Mouse (Mus musculus): ENCODE data around the gene Atf6b. TPM values are rescaled to one million over a fixed set of nuclear protein-coding genes. Genes with fewer than 3 reads are reported as not detected.

Gene Atf6b
- polyA plus RNA-seq, 1 experiment from 2014 or later: 106 TPM

GRCm38 (mm10) chr17:34611050-34611449, 35.9 kb upstream of the Atf6b start:
- peaks cover 59% of the 10 kb centered on the region for H3K36me3 ChIP-seq
- no peaks in the 10 kb centered on the region for H3K9me3 ChIP-seq
- 95% methylated on average over 8 of the region's 8 CpGs for WGBS
- ATAC-seq (ENCODE audit: insufficient number of reproducible peaks, insufficient read depth, low FRiP score, low TSS enrichment, low read depth): no peak
- peaks cover 22% of the 10 kb centered on the region for H3K4me1 ChIP-seq
- H3K27me3 ChIP-seq: no peaks in the 10 kb centered on the region
- H3K4me3 ChIP-seq: no peak overlapping the region
- no peak overlapping the region for H3K9ac ChIP-seq
- no peak overlapping the region for H3K27ac ChIP-seq
- H3K4me2 ChIP-seq: no peak overlapping the region

GRCm38 (mm10) chr17:34613054-34613645, 33.8 kb upstream of the Atf6b start:
- Histone ChIP-seq H3K27me3 (no peaks in the 10 kb centered on the region), H3K4me1 (peaks cover 6% of the 10 kb centered on the region; the same call in 1 of the 2 replicates), H3K4me2 (no peak overlapping the region), H3K4me3 (no peak overlapping the region), H3K9me3 (no peaks in the 10 kb centered on the region), H3K9ac (no peak overlapping the region), H3K36me3 (peaks cover 71% of the 10 kb centered on the region), H3K27ac (no peak overlapping the region)
- WGBS: 83% methylated on average over 11 of the region's 11 CpGs
- no peak for ATAC-seq (ENCODE audit: insufficient number of reproducible peaks, insufficient read depth, low FRiP score, low TSS enrichment, low read depth)

GRCm38 (mm10) chr17:34613830-34614229, 33.1 kb upstream of the Atf6b start:
- no peak overlapping the region for H3K4me3 ChIP-seq
- no peak for ATAC-seq (ENCODE audit: insufficient number of reproducible peaks, insufficient read depth, low FRiP score, low TSS enrichment, low read depth)
- 0 out of 2 replicates have a peak overlapping the region, but pooled peaks have one; percentile 11 for H3K9ac ChIP-seq
- H3K9me3 ChIP-seq: no peaks in the 10 kb centered on the region
- peaks cover 71% of the 10 kb centered on the region for H3K36me3 ChIP-seq
- peaks cover under 1% of the 10 kb centered on the region; the same call in 1 of the 2 replicates for H3K4me1 ChIP-seq
- H3K27ac ChIP-seq: no peak overlapping the region
- no peaks in the 10 kb centered on the region for H3K27me3 ChIP-seq
- 90% methylated on average over 10 of the region's 10 CpGs for WGBS
- H3K4me2 ChIP-seq: no peak overlapping the region

DNA sequence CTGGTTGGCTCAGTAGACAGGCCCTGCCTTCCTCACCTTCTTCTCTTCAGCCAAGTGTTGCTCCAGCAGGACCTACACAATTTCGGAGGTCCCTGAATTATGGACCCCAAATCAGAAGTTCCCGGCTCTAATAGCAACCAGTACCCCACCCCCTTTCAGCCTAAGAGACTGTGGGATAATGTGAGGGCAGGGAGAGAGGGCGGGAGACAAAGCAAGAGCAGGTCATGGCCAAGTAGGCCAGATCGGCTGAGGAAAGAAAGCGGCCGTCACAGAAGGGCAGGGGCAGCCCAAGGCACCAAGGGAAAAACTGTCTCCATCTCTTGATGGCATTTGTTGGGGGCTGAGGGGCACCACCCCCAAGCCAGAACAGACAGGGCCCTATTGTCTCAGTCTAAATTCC, 31.1 kb upstream of the Atf6b start, which contains the start of gene Egfl8:
Gene Egfl8 (minus strand): TSS at position 101 of the 400 bp plus-strand sequence.
- Histone ChIP-seq H3K36me3 (peaks cover 69% of the 10 kb centered on the region), H3K4me1 (no peaks in the 10 kb centered on the region), H3K9ac (0 out of 2 replicates have a peak within 1 kb of the TSS, but pooled peaks have one; percentile 7), H3K9me3 (no peaks in the 10 kb centered on the region), H3K27me3 (no peaks in the 10 kb centered on the region), H3K4me3 (no peak within 1 kb of the TSS), H3K4me2 (no peak within 1 kb of the TSS), H3K27ac (peak within 1 kb of the TSS; percentile 16; the same call in 1 of the 2 replicates)
- no peak for ATAC-seq (ENCODE audit: insufficient number of reproducible peaks, insufficient read depth, low FRiP score, low TSS enrichment, low read depth)
- WGBS: 46% methylated on average over 6 of the region's 6 CpGs

- no peaks in the 10 kb centered on the region for H3K4me1 ChIP-seq
- peaks cover 67% of the 10 kb centered on the region for H3K36me3 ChIP-seq
- H3K27ac ChIP-seq: no peak overlapping the region
- H3K9ac ChIP-seq: no peak overlapping the region
- 11% methylated on average over 6 of the region's 6 CpGs for WGBS
- no peaks in the 10 kb centered on the region for H3K9me3 ChIP-seq
- H3K4me3 ChIP-seq: no peak overlapping the region
- H3K4me2 ChIP-seq: no peak overlapping the region
- ATAC-seq (ENCODE audit: insufficient number of reproducible peaks, insufficient read depth, low FRiP score, low TSS enrichment, low read depth): no peak
- H3K27me3 ChIP-seq: no peaks in the 10 kb centered on the region
Observed at GRCm38 (mm10) chr17:34618999-34619398, 27.9 kb upstream of the Atf6b start.

- H3K4me2 ChIP-seq: no peak overlapping the region
- no peak overlapping the region for H3K4me3 ChIP-seq
- no peak overlapping the region for H3K27ac ChIP-seq
- ATAC-seq (ENCODE audit: insufficient number of reproducible peaks, insufficient read depth, low FRiP score, low TSS enrichment, low read depth): no peak
- no peaks in the 10 kb centered on the region for H3K27me3 ChIP-seq
- no peak overlapping the region for H3K9ac ChIP-seq
- peaks cover 3% of the 10 kb centered on the region for H3K4me1 ChIP-seq
- no peaks in the 10 kb centered on the region for H3K9me3 ChIP-seq
- WGBS: 90% methylated on average over 8 of the region's 8 CpGs
- H3K36me3 ChIP-seq: peaks cover 60% of the 10 kb centered on the region
Observed at GRCm38 (mm10) chr17:34621006-34621405, 25.9 kb upstream of the Atf6b start.

- no peaks in the 10 kb centered on the region for H3K27me3 ChIP-seq
- H3K4me2 ChIP-seq: no peak overlapping the region
- H3K27ac ChIP-seq: no peak overlapping the region
- no peak overlapping the region for H3K9ac ChIP-seq
- ATAC-seq (ENCODE audit: insufficient number of reproducible peaks, insufficient read depth, low FRiP score, low TSS enrichment, low read depth): no peak
- no peak overlapping the region for H3K4me3 ChIP-seq
- no peaks in the 10 kb centered on the region for H3K9me3 ChIP-seq
- H3K4me1 ChIP-seq: peaks cover 17% of the 10 kb centered on the region
- peaks cover 44% of the 10 kb centered on the region for H3K36me3 ChIP-seq
- 83% methylated on average over 9 of the region's 9 CpGs for WGBS
Observed at GRCm38 (mm10) chr17:34623161-34623560, 23.8 kb upstream of the Atf6b start.

GRCm38 (mm10) chr17:34624981-34625380, 22.0 kb upstream of the Atf6b start:
- Histone ChIP-seq H3K4me1 (peaks cover 35% of the 10 kb centered on the region), H3K27ac (no peak overlapping the region), H3K9ac (no peak overlapping the region), H3K4me2 (no peak overlapping the region), H3K4me3 (no peak overlapping the region), H3K9me3 (no peaks in the 10 kb centered on the region), H3K36me3 (peaks cover 41% of the 10 kb centered on the region), H3K27me3 (peaks cover 7% of the 10 kb centered on the region)
- 93% methylated on average over 3 of the region's 3 CpGs for WGBS
- no peak for ATAC-seq (ENCODE audit: insufficient number of reproducible peaks, insufficient read depth, low FRiP score, low TSS enrichment, low read depth)

- H3K4me3 ChIP-seq: peak overlapping the region; percentile 82
- H3K4me1 ChIP-seq: peaks cover 47% of the 10 kb centered on the region
- no peaks in the 10 kb centered on the region for H3K9me3 ChIP-seq
- peak overlapping the region; percentile 83 for H3K9ac ChIP-seq
- ATAC-seq (ENCODE audit: insufficient number of reproducible peaks, insufficient read depth, low FRiP score, low TSS enrichment, low read depth): no peak
- H3K27me3 ChIP-seq: peaks cover 20% of the 10 kb centered on the region
- peaks cover 35% of the 10 kb centered on the region for H3K36me3 ChIP-seq
- WGBS: 52% methylated on average over 16 of the region's 16 CpGs
- peak overlapping the region; percentile 91 for H3K4me2 ChIP-seq
- H3K27ac ChIP-seq: peak overlapping the region; percentile 97
Observed at GRCm38 (mm10) chr17:34626062-34626772, 20.7 kb upstream of the Atf6b start.

DNA sequence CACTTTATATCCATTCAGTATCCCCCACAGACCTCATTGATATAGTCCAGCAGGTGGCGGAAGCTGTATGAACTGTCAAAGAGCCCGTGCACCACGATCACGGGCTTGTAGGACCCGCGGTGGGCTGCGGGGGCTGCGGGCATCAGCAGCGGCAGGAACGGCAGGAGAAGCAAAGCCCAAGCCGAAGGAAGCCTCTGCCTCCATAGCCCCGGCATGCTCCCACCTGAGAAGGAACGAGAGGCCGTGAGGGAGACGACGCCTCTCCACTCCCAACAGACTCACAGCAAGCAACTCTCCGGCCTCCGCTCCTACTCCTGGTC, 20.2 kb upstream of the Atf6b start:
- Histone ChIP-seq H3K4me2 (peak overlapping the region; percentile 91), H3K9me3 (no peaks in the 10 kb centered on the region), H3K9ac (peak overlapping the region; percentile 83), H3K4me3 (peak overlapping the region; percentile 82), H3K36me3 (peaks cover 30% of the 10 kb centered on the region), H3K4me1 (peaks cover 52% of the 10 kb centered on the region), H3K27ac (peak overlapping the region; percentile 97), H3K27me3 (peaks cover 25% of the 10 kb centered on the region)
- ATAC-seq (ENCODE audit: insufficient number of reproducible peaks, insufficient read depth, low FRiP score, low TSS enrichment, low read depth): no peak
- WGBS: 1% methylated on average over 18 of the region's 18 CpGs

DNA sequence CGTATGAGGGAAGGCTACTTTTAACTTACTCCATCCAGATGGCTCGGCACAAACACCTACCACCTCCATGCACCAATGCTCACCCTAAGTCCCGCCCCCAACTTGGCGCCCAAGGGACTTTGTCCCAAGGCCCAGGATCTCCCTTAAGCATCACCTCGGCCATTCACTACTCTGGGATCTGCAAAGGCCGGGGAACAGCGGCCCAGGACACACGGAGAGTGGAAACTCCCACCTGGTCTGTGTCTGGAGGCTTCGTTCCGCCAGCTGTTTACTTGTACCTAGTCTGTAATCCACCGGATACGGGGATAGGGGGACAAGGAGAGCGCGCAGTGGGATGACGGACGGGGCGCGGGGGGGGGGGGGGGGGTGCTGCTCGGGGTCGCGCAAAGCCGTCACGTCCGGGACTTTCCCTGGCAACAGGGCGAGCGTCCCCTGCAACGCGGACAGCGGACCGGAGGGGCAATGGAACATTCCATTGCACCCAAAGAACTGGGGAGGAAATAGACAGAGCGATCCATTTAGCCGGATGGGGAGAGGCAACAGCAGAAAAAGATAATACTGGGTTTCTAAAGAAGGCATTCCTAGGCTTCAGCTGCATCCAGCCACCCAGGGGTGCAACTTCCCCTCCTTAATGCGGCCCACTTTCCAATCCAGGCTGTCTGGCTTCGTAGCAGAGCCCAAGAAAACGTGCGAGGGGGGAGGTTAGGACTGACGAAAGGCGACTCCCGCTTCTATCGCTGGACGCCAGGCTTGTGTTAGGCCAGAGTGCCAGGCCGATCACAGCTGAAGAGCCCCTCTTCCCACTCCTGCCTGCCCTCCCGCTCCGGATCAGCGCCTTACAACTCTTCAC, 19.6 kb upstream of the Atf6b start:
- ATAC-seq (ENCODE audit: insufficient number of reproducible peaks, insufficient read depth, low FRiP score, low TSS enrichment, low read depth): peak; percentile 67; the same call in 1 of the 2 replicates
- Histone ChIP-seq H3K36me3 (peaks cover 24% of the 10 kb centered on the region), H3K9ac (peak overlapping the region; percentile 83), H3K4me2 (peak overlapping the region; percentile 91), H3K4me1 (peaks cover 58% of the 10 kb centered on the region), H3K27ac (peak overlapping the region; percentile 97), H3K4me3 (peak overlapping the region; percentile 82), H3K27me3 (peaks cover 31% of the 10 kb centered on the region), H3K9me3 (no peaks in the 10 kb centered on the region)
- WGBS: under 1% methylated on average over 40 of the region's 45 CpGs

Measured in embryonic facial prominence, embryonic 13.5 days (tissue).